Mouse (Mus musculus) forelimb bud, embryonic 11.5 days (tissue): ENCODE measurements around the gene Zfp212.
"Not testable (repeated sequence)": the region's sequence is repeated elsewhere in the genome, so short reads cannot be mapped to it uniquely, and the experiment has no call there.

Experiments
- DNase-seq: peaks from one replicate; pipeline ENCODE4 v3.0.0-alpha.2; 2012; ENCODE audit warnings: low read depth, low spot score

The Zfp212 gene

DNA sequence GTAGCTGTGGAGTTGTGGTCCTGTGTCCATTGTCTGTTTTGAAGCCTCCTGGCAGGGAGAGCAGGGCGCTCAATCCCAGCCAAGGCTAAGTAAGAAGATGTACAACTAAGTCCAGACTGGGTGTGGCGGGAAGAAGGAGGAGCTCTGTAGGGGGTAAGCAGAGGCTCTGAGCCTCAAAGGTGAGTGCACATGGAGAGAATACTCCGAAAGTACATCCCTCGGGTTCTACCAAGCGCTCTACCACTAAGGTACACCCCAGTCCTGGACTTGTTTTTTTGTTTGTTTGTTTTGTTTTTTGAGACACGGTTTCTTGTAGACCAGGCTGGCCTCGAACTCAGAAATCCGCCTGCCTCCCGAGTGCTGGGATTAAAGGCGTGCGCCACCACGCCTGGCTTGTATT, 22.2 kb downstream of the Zfp212 start:
- no peak for DNase-seq

GRCm38 (mm10) chr6:47943021-47943691, 22.9 kb downstream of the Zfp212 start:
- DNase-seq, result peak; percentile 60

GRCm38 (mm10) chr6:47943721-47944120, 23.4 kb downstream of the Zfp212 start:
- no peak for DNase-seq

- DNase-seq, result no peak
Measured at GRCm38 (mm10) chr6:47947388-47947787, 27.1 kb downstream of the Zfp212 start.

DNA sequence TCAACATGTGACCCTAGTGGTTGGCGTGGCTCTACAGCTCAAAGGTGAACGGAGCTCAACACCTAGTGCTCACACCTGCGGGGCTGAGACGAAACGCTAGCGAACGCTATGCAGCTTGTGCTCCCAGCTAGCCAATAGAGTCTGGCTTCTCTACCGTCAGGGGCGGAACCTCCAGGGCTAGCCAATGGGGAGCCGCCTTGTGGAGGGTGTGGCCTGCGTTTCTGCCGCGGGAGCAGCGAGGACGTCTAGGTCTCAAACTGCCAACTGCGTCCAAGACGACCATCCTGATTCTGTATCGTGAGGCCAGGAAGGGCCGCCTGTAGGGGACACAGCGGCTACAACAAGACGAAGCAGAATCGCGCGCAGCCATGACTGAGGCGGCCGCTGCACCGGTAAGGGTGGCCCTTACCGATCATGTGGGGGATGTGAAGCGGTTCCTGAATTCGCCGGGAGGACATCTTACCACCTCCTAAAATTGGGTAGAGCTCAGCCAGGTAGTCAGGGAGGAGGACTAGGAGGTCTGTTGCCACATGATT, 33.0 kb downstream of the Zfp212 start, which contains the start of gene Zfp956:
TSS of gene Zfp956 (plus strand) at position 200 of the 536 bp plus-strand sequence.
- peak; percentile 90 for DNase-seq

DNA sequence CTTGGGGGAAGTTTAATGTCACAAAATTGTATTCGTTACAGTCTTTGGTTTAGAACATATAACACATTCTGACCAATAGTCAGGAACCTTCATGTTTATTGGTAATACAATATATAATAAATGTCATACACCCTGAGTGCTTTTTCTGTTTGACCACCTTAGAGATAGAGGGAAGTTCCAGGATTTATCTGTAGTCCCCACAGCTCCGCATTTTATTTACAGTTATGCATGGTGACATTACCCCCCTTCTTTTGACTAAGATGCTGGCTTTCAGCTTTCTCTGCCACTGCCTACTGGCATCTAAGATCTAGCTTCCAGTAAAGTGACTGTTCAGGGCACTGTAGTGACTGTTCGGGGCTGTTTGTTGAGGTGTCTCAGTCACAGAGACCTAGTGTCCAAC, 34.1 kb downstream of the Zfp212 start:
- DNase-seq, result no peak

- DNase-seq, result no peak
Measured at GRCm38 (mm10) chr6:47957816-47958215, 37.5 kb downstream of the Zfp212 start.

- no peak for DNase-seq
Measured at GRCm38 (mm10) chr6:47960685-47961421, 40.6 kb downstream of the Zfp212 start.

DNA sequence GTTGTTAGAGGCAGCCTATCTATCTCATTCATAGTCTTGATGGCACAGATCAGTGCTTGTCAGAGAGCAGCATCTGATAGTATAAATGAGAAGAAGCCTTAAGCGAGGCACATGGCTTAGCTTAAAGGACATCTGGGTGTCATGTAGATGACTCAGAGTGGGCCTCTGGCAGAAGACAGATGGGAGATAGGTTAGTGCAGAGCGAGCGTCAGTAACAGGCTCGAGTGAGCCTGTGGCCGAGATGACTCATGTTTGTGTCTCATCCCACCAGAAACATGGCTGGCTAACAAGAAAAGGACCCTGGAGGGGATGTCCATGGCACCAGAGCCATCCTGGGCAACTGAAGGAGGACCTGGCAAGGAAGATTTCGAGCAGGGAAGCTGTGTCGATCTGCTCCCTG, 42.8 kb downstream of the Zfp212 start:
- DNase-seq, result no peak

GRCm38 (mm10) chr6:47968166-47968565, 47.9 kb downstream of the Zfp212 start:
- DNase-seq, result not testable (repeated sequence)

GRCm38 (mm10) chr6:47974599-47974998, 54.3 kb downstream of the Zfp212 start:
- no peak for DNase-seq

GRCm38 (mm10) chr6:47978897-47979368, 58.7 kb downstream of the Zfp212 start:
- DNase-seq, result peak; percentile 67
